Mouse (Mus musculus) brain, embryonic 14.5 days (tissue): Measurements from ENCODE around the gene Tmem110.

Experiments used
- CTCF ChIP-seq: fragments of 200-500 bp; IDR thresholded peaks from 2 replicates; pipeline ENCODE4 v1.5.1; 2012; ENCODE audit warnings: inconsistent platforms, mild to moderate bottlenecking, moderate library complexity, borderline replicate concordance; ENCODE audit not compliant: insufficient read depth, insufficient read length; ENCODE audit errors: extremely low read depth
- POLR2A ChIP-seq: fragments of 200-500 bp; IDR thresholded peaks from 2 replicates; pipeline ENCODE4 v1.6.1; 2012; ENCODE audit warnings: mild to moderate bottlenecking, inconsistent platforms, borderline replicate concordance; ENCODE audit not compliant: poor library complexity, insufficient read depth, insufficient read length, severe bottlenecking; ENCODE audit errors: extremely low read depth

GRCm38 (mm10) chr14:30886204-30886603 lies 60.8 kb downstream of the Tmem110 start, which contains the start of gene Itih4:
- TF ChIP-seq CTCF, result no peak
- TF ChIP-seq POLR2A, result no peak
